Comparison of ENCODE assay signal across 21 mouse cellular contexts in the genomic region with DNA sequence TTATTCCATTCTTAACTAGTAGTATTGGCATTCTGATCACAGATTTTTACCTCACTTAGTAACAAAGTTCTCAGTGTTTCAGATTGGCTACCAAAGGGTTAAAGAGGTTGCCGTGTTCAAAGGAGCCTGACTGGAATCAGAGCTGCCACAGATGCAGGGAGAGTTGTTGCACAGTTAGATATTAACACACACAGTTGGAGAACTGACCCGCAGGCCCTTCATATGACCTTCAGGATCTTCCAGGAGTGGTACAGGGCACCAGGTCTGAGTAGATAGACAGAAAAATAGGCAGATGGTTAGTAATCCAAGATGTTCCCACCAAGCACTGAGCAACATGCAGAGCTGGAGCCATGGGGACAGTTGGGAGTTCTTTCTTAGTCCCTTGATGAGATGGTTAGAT.
"Had no signal": no experiment of that assay in that cellular context is flagged by ENCODE, and none has a peak within 500 bp of the region (broad histone marks: within the 10 kb centered on the region; RNA-seq: fewer than 3 reads in every experiment).

No protein-coding gene starts in this region.

- ATAC-seq: inflammation-experienced regulatory T-cells, adult 6 months; intestine, embryonic 16.5 days; liver, postnatal 0 days; lung, postnatal 0 days; midbrain, embryonic 13.5 days; midbrain, embryonic 16.5 days had no signal

- H3K4me3 ChIP-seq: limb, embryonic 12.5 days; limb, embryonic 15.5 days; megakaryocyte, embryonic 14.5 days; midbrain, embryonic 10.5 days; midbrain, embryonic 13.5 days; myocyte; neural tube, embryonic 13.5 days; stomach, embryonic 15.5 days had no signal

- H3K36me3 ChIP-seq: limb, embryonic 12.5 days; limb, embryonic 15.5 days; midbrain, embryonic 10.5 days; midbrain, embryonic 13.5 days; neural tube, embryonic 13.5 days; stomach, embryonic 15.5 days had no signal

- DNase-seq: left cerebral cortex, postnatal 4 days; liver, postnatal 0 days; lung, embryonic 14.5 days; right cerebral cortex, adult 18-20 months; right cerebral cortex, postnatal 14 days; spleen, adult 18-20 months; thymus, postnatal 36 days had no signal

- H3K9ac ChIP-seq: limb, embryonic 12.5 days; limb, embryonic 15.5 days; liver, embryonic 14.5 days; liver, postnatal 0 days; lung, embryonic 14.5 days; midbrain, embryonic 13.5 days; neural tube, embryonic 13.5 days; stomach, embryonic 15.5 days had no signal

- H3K4me2 ChIP-seq: limb, embryonic 12.5 days; limb, embryonic 15.5 days; liver, embryonic 11.5 days; lung, embryonic 14.5 days; midbrain, embryonic 13.5 days; neural tube, embryonic 13.5 days; stomach, embryonic 15.5 days had no signal

- H3K9me3 ChIP-seq: limb, embryonic 12.5 days; limb, embryonic 15.5 days; megakaryocyte, embryonic 14.5 days; midbrain, embryonic 10.5 days; midbrain, embryonic 13.5 days; neural tube, embryonic 13.5 days; stomach, embryonic 15.5 days had no signal

- H3K27me3 ChIP-seq: limb, embryonic 12.5 days; limb, embryonic 15.5 days; midbrain, embryonic 13.5 days; neural tube, embryonic 13.5 days; stomach, embryonic 15.5 days had no signal

- H3K27ac ChIP-seq: limb, embryonic 12.5 days; limb, embryonic 15.5 days; liver, embryonic 14.5 days; midbrain, embryonic 10.5 days; midbrain, embryonic 13.5 days; neural tube, embryonic 13.5 days; stomach, embryonic 15.5 days had no signal
